Mouse (Mus musculus) olfactory bulb, adult 2 months (tissue): ENCODE data around the gene Eef1a2. TPM values are rescaled to one million over a fixed set of nuclear protein-coding genes. Genes with fewer than 3 reads are reported as not detected.

ENCODE experiments used
- H3K27ac ChIP-seq: fragments of 200-500 bp; 2 replicates; pipeline ENCODE4 v1.5.1; 2012; ENCODE audit warnings: low read depth, low read length; ENCODE audit not compliant: insufficient read depth
- H3K4me1 ChIP-seq: fragments of 200-500 bp; 2 replicates; pipeline ENCODE4 v1.6.1; 2012; ENCODE audit warnings: low read length; ENCODE audit not compliant: control insufficient read depth, insufficient read depth
- H3K4me3 ChIP-seq: fragments of 200-500 bp; 2 replicates; pipeline ENCODE4 v1.5.1; 2012; ENCODE audit warnings: mild to moderate bottlenecking, low read depth, low read length, moderate library complexity; ENCODE audit not compliant: insufficient read depth
- CTCF ChIP-seq: fragments of 200-500 bp; IDR thresholded peaks from 2 replicates; pipeline ENCODE4 v1.5.1; 2012; ENCODE audit warnings: low read depth, mild to moderate bottlenecking, low read length, moderate library complexity; ENCODE audit not compliant: insufficient read depth
- POLR2A ChIP-seq: fragments of 200-500 bp; IDR thresholded peaks from 2 replicates; pipeline ENCODE4 v1.6.1; 2012; ENCODE audit warnings: mild to moderate bottlenecking, low read depth, low read length, moderate library complexity; ENCODE audit not compliant: insufficient read depth
- WGBS: fragments of 180-500 bp; shearing (Covaris S2); methylation state at CpG from one replicate; pipeline ENCODE4 v1.1.7; 2018; 5-methylcytosine and 5-hydroxymethylcytosine counted together
- polyA plus RNA-seq: library from polyadenylated mRNA; stranded (reverse); fragments of >200 nt; gene quantifications from 2 replicates; pipeline ENCODE4 v1.2.4, GENCODE M21; 2012; ENCODE audit warnings: low replicate concordance; ENCODE audit not compliant: missing spikeins, insufficient read depth, insufficient read length

The Eef1a2 gene
- polyA plus RNA-seq, 1 experiment = 147 TPM

DNA sequence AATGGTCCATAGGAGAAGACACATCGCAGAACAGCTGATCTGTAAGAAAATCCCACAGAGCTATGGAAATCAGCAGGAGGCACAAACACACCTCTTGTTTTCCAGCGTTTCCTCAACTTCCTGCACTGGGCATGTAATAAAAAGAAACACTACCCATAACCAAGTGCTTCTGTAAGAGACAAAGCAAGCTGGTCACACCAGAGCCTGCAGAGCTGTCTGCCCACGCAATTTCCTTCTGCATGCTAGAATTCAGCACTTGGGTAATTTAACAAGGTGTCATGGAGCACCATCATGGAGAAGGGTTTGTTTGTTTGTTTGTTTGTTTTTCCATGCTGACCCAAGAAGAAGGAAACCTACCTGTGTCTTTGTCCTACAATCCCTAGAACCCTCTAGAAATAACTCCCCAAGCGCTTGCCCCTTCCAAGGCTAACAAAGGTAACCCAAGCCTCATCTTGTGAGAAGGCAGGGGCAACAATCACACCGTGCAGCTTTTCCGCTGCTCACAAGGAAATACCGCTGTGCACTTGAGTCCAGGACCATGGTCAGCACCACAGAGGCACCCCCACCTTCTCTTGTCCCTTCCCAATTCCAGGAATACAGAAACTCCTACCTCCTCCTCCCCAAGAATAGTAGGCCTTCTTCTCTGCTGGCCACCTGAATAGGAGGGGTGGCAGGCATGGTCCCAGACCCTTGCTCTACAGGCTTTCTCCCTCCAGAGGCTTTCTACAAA, 30.9 kb downstream of the Eef1a2 start:
- whole genome bisulfite sequencing = 40% methylated on average over 7 of the region's 7 CpGs
- TF ChIP-seq POLR2A (no peak), CTCF (no peak)
- 0 out of 2 replicates have a peak overlapping the region, but pooled peaks have one; percentile 27 for H3K27ac ChIP-seq
- H3K4me1 ChIP-seq = peaks cover 54% of the 10 kb centered on the region
- no peak overlapping the region for H3K4me3 ChIP-seq

GRCm38 (mm10) chr2:181122642-181123041, 34.2 kb downstream of the Eef1a2 start:
- H3K27ac ChIP-seq = 0 out of 2 replicates have a peak overlapping the region, but pooled peaks have one; percentile 12
- no peak for TF ChIP-seq POLR2A
- no peak for TF ChIP-seq CTCF
- peaks cover 57% of the 10 kb centered on the region for H3K4me1 ChIP-seq
- no peak overlapping the region for H3K4me3 ChIP-seq

GRCm38 (mm10) chr2:181120922-181121449, 35.8 kb downstream of the Eef1a2 start:
- Histone ChIP-seq H3K4me3 (no peak overlapping the region), H3K4me1 (peaks cover 56% of the 10 kb centered on the region), H3K27ac (peak overlapping the region; percentile 97)
- WGBS = 30% methylated on average over 4 of the region's 4 CpGs
- TF ChIP-seq POLR2A (no peak), CTCF (no peak)

- 15% methylated on average over 10 of the region's 10 CpGs for WGBS
- H3K27ac ChIP-seq = peak overlapping the region; percentile 97
- H3K4me1 ChIP-seq = peaks cover 60% of the 10 kb centered on the region
Observed at GRCm38 (mm10) chr2:181119952-181120351, 36.9 kb downstream of the Eef1a2 start.

DNA sequence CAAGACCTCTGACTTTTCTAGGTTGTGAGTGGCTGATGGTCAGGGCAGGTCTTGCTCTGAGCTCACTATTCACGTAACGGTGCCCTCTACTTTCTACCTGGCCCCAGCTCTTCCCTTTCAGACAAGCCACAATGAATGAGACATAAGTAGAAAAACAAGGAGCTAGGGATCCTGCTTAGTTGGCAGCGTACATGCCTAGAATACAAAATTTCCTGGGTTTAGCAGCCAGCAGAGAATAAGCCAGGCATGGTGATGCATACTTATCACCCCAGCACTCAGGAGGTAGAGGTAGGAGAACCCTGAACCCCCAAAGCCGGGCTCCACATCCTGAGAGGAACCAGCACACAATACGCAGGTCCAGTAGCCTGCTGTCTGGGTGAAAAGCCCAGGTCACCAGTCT, 40.4 kb downstream of the Eef1a2 start:
- 63% methylated on average over 5 of the region's 5 CpGs for WGBS
- H3K27ac ChIP-seq = peak overlapping the region; percentile 57
- TF ChIP-seq POLR2A = no peak
- no peak for TF ChIP-seq CTCF
- H3K4me3 ChIP-seq = no peak overlapping the region
- peaks cover 70% of the 10 kb centered on the region for H3K4me1 ChIP-seq

More at GRCm38 (mm10) chr2:181119952-181120351, 36.9 kb downstream of the Eef1a2 start:
- no peak overlapping the region for H3K4me3 ChIP-seq
- TF ChIP-seq POLR2A = no peak
- no peak for TF ChIP-seq CTCF

- TF ChIP-seq POLR2A = no peak
- TF ChIP-seq CTCF = no peak
- H3K4me1 ChIP-seq = peaks cover 63% of the 10 kb centered on the region
- no peak overlapping the region for H3K4me3 ChIP-seq
- 49% methylated on average over 3 of the region's 3 CpGs for WGBS
- peak overlapping the region; percentile 94 for H3K27ac ChIP-seq
Observed at GRCm38 (mm10) chr2:181115367-181115766, 41.4 kb downstream of the Eef1a2 start.

DNA sequence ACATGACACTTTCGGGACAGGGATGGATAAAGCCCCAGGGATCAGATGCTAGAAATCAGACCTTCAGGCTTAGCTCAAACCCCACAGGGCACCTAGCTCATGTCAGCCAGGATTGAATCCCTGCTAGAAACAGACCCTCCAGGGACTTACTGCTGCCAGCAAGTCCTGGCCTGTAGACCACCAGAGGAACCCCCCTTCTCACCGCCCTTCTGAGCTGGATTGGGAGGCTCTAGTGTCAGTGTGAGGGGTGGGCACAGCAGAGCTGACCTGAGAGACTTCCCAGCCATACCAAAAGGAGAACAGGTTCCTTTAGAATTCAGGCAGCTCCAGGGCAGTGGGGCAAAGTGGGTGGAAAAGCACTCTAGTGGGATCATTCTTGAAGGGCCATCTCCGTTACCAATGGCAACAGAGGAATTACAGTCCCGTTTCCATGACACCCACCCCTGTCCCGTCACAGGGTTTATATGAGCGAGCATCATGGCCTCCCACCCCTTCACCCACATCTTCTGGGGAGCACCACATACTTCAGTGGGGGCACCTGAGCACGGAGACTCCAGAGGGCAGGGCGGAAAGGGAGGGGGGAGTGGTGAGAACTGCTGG, 43.0 kb downstream of the Eef1a2 start:
- no peak for TF ChIP-seq POLR2A
- TF ChIP-seq CTCF = no peak
- peaks cover 54% of the 10 kb centered on the region for H3K4me1 ChIP-seq
- H3K4me3 ChIP-seq = no peak overlapping the region
- 39% methylated on average over 8 of the region's 8 CpGs for WGBS
- H3K27ac ChIP-seq = peak overlapping the region; percentile 94

DNA sequence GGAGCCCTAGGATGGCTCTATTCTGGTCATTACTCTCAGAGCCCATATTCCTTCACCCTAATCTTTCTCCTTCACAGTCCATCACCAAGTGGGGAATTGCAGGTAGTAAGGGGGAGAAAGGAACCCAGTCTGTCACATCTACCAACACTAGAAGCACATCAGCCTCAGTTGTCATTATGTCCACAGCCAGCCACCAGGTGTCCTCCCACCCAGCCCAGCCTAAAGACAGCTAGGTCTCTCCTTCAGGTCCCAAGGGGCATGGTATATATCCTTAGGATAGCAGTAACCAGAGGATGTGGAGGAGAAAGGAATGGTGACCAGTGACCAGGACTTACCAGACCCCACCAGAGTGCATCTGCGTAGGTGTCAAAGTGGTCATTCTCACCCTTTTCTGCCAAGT, 45.1 kb downstream of the Eef1a2 start:
- Histone ChIP-seq H3K4me1 (peaks cover 47% of the 10 kb centered on the region), H3K4me3 (no peak overlapping the region), H3K27ac (no peak overlapping the region)
- TF ChIP-seq CTCF = no peak
- no peak for TF ChIP-seq POLR2A
- WGBS = 93% methylated on average over 1 of the region's 1 CpGs

- TF ChIP-seq POLR2A (no peak), CTCF (no peak)
- H3K4me3 ChIP-seq = no peak overlapping the region
- H3K4me1 ChIP-seq = peaks cover 24% of the 10 kb centered on the region
- WGBS = 26% methylated on average over 2 of the region's 2 CpGs
- no peak overlapping the region for H3K27ac ChIP-seq
Observed at GRCm38 (mm10) chr2:181104111-181104510, 52.7 kb downstream of the Eef1a2 start.

- no peak overlapping the region for H3K27ac ChIP-seq
- TF ChIP-seq POLR2A (no peak), CTCF (no peak)
- 33% methylated on average over 2 of the region's 2 CpGs for WGBS
Observed at GRCm38 (mm10) chr2:181102161-181102560, 54.7 kb downstream of the Eef1a2 start.

More at GRCm38 (mm10) chr2:181102161-181102560, 54.7 kb downstream of the Eef1a2 start:
- no peak overlapping the region for H3K4me3 ChIP-seq
- H3K4me1 ChIP-seq = peaks cover 24% of the 10 kb centered on the region
